Mouse (Mus musculus) forebrain, embryonic 16.5 days (tissue): Measurements from ENCODE around the gene C3ar1. TPM values are rescaled to one million over a fixed set of nuclear protein-coding genes. Genes with fewer than 3 reads are reported as not detected.

ENCODE experiments used
- ATAC-seq: fragments of 200-750 bp; cut with Nextera tagmentation; 2 replicates; pipeline ENCODE4 v1.8.0; 2017; ENCODE audit warnings: mild to moderate bottlenecking, moderate library complexity
- H3K27ac ChIP-seq: fragments of 300-500 bp; sonication (generic); 2 replicates; pipeline ENCODE4 v1.5.1; 2014; ENCODE audit warnings: low read length, control low read depth
- H3K27me3 ChIP-seq: fragments of 300-500 bp; sonication (generic); replicated peaks from 2 replicates; pipeline ENCODE4 v1.6.1; 2014; ENCODE audit warnings: low read length; ENCODE audit not compliant: control insufficient read depth, insufficient read depth
- H3K36me3 ChIP-seq: fragments of 300-500 bp; sonication (generic); 2 replicates; pipeline ENCODE4 v1.6.1; 2014; ENCODE audit not compliant: control insufficient read depth, insufficient read depth
- H3K4me1 ChIP-seq: fragments of 300-500 bp; sonication (generic); replicated peaks from 2 replicates; pipeline ENCODE4 v1.6.1; 2014; ENCODE audit warnings: low read length; ENCODE audit not compliant: control insufficient read depth, insufficient read depth
- H3K4me2 ChIP-seq: fragments of 300-500 bp; sonication (generic); 2 replicates; pipeline ENCODE4 v1.6.1; 2014; ENCODE audit warnings: mild to moderate bottlenecking, low read length, control low read depth
- H3K4me3 ChIP-seq: fragments of 300-500 bp; sonication (generic); replicated peaks from 2 replicates; pipeline ENCODE4 v1.5.1; 2014; ENCODE audit warnings: mild to moderate bottlenecking, low read length, control low read depth
- H3K9ac ChIP-seq: fragments of 300-500 bp; sonication (generic); replicated peaks from 2 replicates; pipeline ENCODE4 v1.6.1; 2014; ENCODE audit warnings: low read depth, low read length, control low read depth
- H3K9me3 ChIP-seq: fragments of 300-500 bp; sonication (generic); 2 replicates; pipeline ENCODE4 v1.6.1; 2016; ENCODE audit warnings: low read length; ENCODE audit not compliant: control insufficient read depth
- WGBS: fragments of 180-500 bp; shearing (Covaris S2); extraction: QIAGEN DNeasy Blood & Tissue Kit; methylation state at CpG from one replicate; pipeline ENCODE4 v1.1.7; 2014; 5-methylcytosine and 5-hydroxymethylcytosine counted together
- polyA plus RNA-seq: library from polyadenylated mRNA; unstranded; fragments of >200 nt; fragmentation: Nextera tagmentation; extraction: Ambion mirVana; gene quantifications from 2 replicates; pipeline ENCODE4 v1.2.1, GENCODE M21; 2015

Gene C3ar1
- polyA plus RNA-seq, 1 experiment from 2014 or later = 1.0 TPM

GRCm38 (mm10) chr6:122820799-122821650 is 34.9 kb downstream of the C3ar1 start:
- Histone ChIP-seq H3K4me1 (peaks cover 30% of the 10 kb centered on the region), H3K4me3 (peak overlapping the region; percentile 92)

GRCm38 (mm10) chr6:122820071-122820798 is 35.7 kb downstream of the C3ar1 start:
- H3K36me3 ChIP-seq = no peaks in the 10 kb centered on the region
- no peaks in the 10 kb centered on the region for H3K9me3 ChIP-seq
- peaks cover 24% of the 10 kb centered on the region for H3K4me1 ChIP-seq
- peak overlapping the region; percentile 92 for H3K4me3 ChIP-seq
- H3K4me2 ChIP-seq = peak overlapping the region; percentile 86
- peak; percentile 62 for ATAC-seq
- peak overlapping the region; percentile 93 for H3K9ac ChIP-seq
- H3K27me3 ChIP-seq = no peaks in the 10 kb centered on the region
- WGBS = under 1% methylated on average over 38 of the region's 38 CpGs
- peak overlapping the region; percentile 31 for H3K27ac ChIP-seq

More at GRCm38 (mm10) chr6:122820799-122821650, 34.9 kb downstream of the C3ar1 start:
- 17% methylated on average over 15 of the region's 15 CpGs for WGBS
- Histone ChIP-seq H3K27me3 (no peaks in the 10 kb centered on the region), H3K36me3 (no peaks in the 10 kb centered on the region), H3K9ac (peak overlapping the region; percentile 93), H3K27ac (no peak overlapping the region), H3K9me3 (no peaks in the 10 kb centered on the region), H3K4me2 (peak overlapping the region; percentile 86)
- ATAC-seq = no peak

GRCm38 (mm10) chr6:122819306-122820070 is 36.5 kb downstream of the C3ar1 start, which contains the start of gene Foxj2:
Foxj2 (plus strand) TSS chr6:122819914.
- peak within 1 kb of the TSS; percentile 93 for H3K9ac ChIP-seq
- no peaks in the 10 kb centered on the region for H3K36me3 ChIP-seq
- no peaks in the 10 kb centered on the region for H3K27me3 ChIP-seq
- 1% methylated on average over 57 of the region's 61 CpGs for WGBS
- peak within 1 kb of the TSS; percentile 92 for H3K4me3 ChIP-seq
- H3K4me1 ChIP-seq = peaks cover 24% of the 10 kb centered on the region
- H3K27ac ChIP-seq = peak within 1 kb of the TSS; percentile 31
- ATAC-seq = peak; percentile 86
- H3K9me3 ChIP-seq = no peaks in the 10 kb centered on the region
- peak within 1 kb of the TSS; percentile 86 for H3K4me2 ChIP-seq

GRCm38 (mm10) chr6:122813640-122814039 is 42.3 kb downstream of the C3ar1 start:
- Histone ChIP-seq H3K27ac (no peak overlapping the region), H3K4me1 (peaks cover 8% of the 10 kb centered on the region), H3K4me3 (no peak overlapping the region), H3K36me3 (no peaks in the 10 kb centered on the region), H3K9me3 (no peaks in the 10 kb centered on the region), H3K27me3 (no peaks in the 10 kb centered on the region), H3K4me2 (no peak overlapping the region), H3K9ac (no peak overlapping the region)
- WGBS = 79% methylated on average over 4 of the region's 4 CpGs
- ATAC-seq = no peak

GRCm38 (mm10) chr6:122812716-122813115 is 43.2 kb downstream of the C3ar1 start:
- Histone ChIP-seq H3K27me3 (no peaks in the 10 kb centered on the region), H3K4me3 (no peak overlapping the region), H3K4me2 (no peak overlapping the region), H3K27ac (no peak overlapping the region), H3K9me3 (no peaks in the 10 kb centered on the region), H3K9ac (no peak overlapping the region), H3K36me3 (no peaks in the 10 kb centered on the region), H3K4me1 (peaks cover 8% of the 10 kb centered on the region)
- ATAC-seq = no peak
- WGBS = 91% methylated on average over 4 of the region's 4 CpGs

- Histone ChIP-seq H3K4me1 (peaks cover 8% of the 10 kb centered on the region), H3K36me3 (no peaks in the 10 kb centered on the region), H3K4me3 (peak overlapping the region; percentile 82), H3K9me3 (no peaks in the 10 kb centered on the region), H3K27ac (peak overlapping the region; percentile 99), H3K27me3 (no peaks in the 10 kb centered on the region), H3K9ac (peak overlapping the region; percentile 2; the same call in 1 of the 2 replicates), H3K4me2 (peak overlapping the region; percentile 60)
- ATAC-seq = no peak; the same call in 1 of the 2 replicates
- 24% methylated on average over 16 of the region's 16 CpGs for WGBS
Measured at GRCm38 (mm10) chr6:122811771-122812600, 44.0 kb downstream of the C3ar1 start.

- peak; percentile 93 for ATAC-seq
- peak overlapping the region; percentile 60 for H3K4me2 ChIP-seq
- peak overlapping the region; percentile 73 for H3K9ac ChIP-seq
- H3K4me3 ChIP-seq = peak overlapping the region; percentile 82
- 0% methylated on average over 30 of the region's 38 CpGs for WGBS
- no peaks in the 10 kb centered on the region for H3K9me3 ChIP-seq
- H3K27ac ChIP-seq = peak overlapping the region; percentile 99
- H3K27me3 ChIP-seq = no peaks in the 10 kb centered on the region
- peaks cover 8% of the 10 kb centered on the region for H3K4me1 ChIP-seq
- H3K36me3 ChIP-seq = no peaks in the 10 kb centered on the region
Measured at GRCm38 (mm10) chr6:122811280-122811652, 44.7 kb downstream of the C3ar1 start.

GRCm38 (mm10) chr6:122810615-122811279 is 45.2 kb downstream of the C3ar1 start:
- Histone ChIP-seq H3K4me2 (peak overlapping the region; percentile 60), H3K27me3 (no peaks in the 10 kb centered on the region), H3K36me3 (no peaks in the 10 kb centered on the region), H3K4me1 (peaks cover 8% of the 10 kb centered on the region), H3K4me3 (peak overlapping the region; percentile 82), H3K9ac (peak overlapping the region; percentile 73), H3K27ac (peak overlapping the region; percentile 99), H3K9me3 (no peaks in the 10 kb centered on the region)
- peak; percentile 99 for ATAC-seq
- WGBS = 0% methylated on average over 30 of the region's 30 CpGs
